Mouse (Mus musculus) forebrain, embryonic 14.5 days (tissue): ENCODE data around the gene Cux1. TPM values are rescaled to one million over a fixed set of nuclear protein-coding genes. Genes with fewer than 3 reads are reported as not detected.
"Not testable (repeated sequence)": the region's sequence is repeated elsewhere in the genome, so short reads cannot be mapped to it uniquely, and the experiment has no call there.

Experiments used
- ATAC-seq: fragments of 200-750 bp; cut with Nextera tagmentation; 2 replicates; pipeline ENCODE4 v1.8.0; 2017; ENCODE audit warnings: mild to moderate bottlenecking, moderate library complexity
- DNase-seq: peaks from one replicate; pipeline ENCODE4 v3.0.0-alpha.2; 2015; ENCODE audit warnings: low spot score
- H3K27ac ChIP-seq: fragments of 300-500 bp; sonication (generic); 2 replicates; pipeline ENCODE4 v1.5.1; 2014; ENCODE audit warnings: low read depth, mild to moderate bottlenecking, control low read depth, low read length, moderate library complexity
- H3K27me3 ChIP-seq: fragments of 300-500 bp; sonication (generic); replicated peaks from 2 replicates; pipeline ENCODE4 v1.6.1; 2014; ENCODE audit warnings: low read length, control low read depth, mixed read lengths; ENCODE audit not compliant: control insufficient read depth, insufficient read depth
- H3K36me3 ChIP-seq: fragments of 300-500 bp; sonication (generic); 2 replicates; pipeline ENCODE4 v1.6.1; 2014; ENCODE audit warnings: low read length, control low read depth; ENCODE audit not compliant: control insufficient read depth, insufficient read depth
- H3K4me1 ChIP-seq: fragments of 300-500 bp; sonication (generic); 2 replicates; pipeline ENCODE4 v1.6.1; 2014; ENCODE audit warnings: antibody characterized with exemption, low read length, control low read depth; ENCODE audit not compliant: control insufficient read depth, insufficient read depth
- H3K4me2 ChIP-seq: fragments of 300-500 bp; sonication (generic); 2 replicates; pipeline ENCODE4 v1.6.1; 2014; ENCODE audit warnings: mild to moderate bottlenecking, control low read depth, low read length
- H3K4me3 ChIP-seq: fragments of 300-500 bp; sonication (generic); 2 replicates; pipeline ENCODE4 v1.5.1; 2014; ENCODE audit warnings: low read depth, low read length, control low read depth
- H3K9ac ChIP-seq: fragments of 300-500 bp; sonication (generic); 2 replicates; pipeline ENCODE4 v1.6.1; 2014; ENCODE audit warnings: mild to moderate bottlenecking, low read length, control low read depth, moderate library complexity
- H3K9me3 ChIP-seq: fragments of 300-500 bp; sonication (generic); replicated peaks from 2 replicates; pipeline ENCODE4 v1.6.1; 2016; ENCODE audit warnings: low read length, control low read depth, mixed read lengths; ENCODE audit not compliant: control insufficient read depth
- WGBS: fragments of 180-500 bp; shearing (Covaris S2); extraction: QIAGEN DNeasy Blood & Tissue Kit; methylation state at CpG from one replicate; pipeline ENCODE4 v1.1.7; 2014; 5-methylcytosine and 5-hydroxymethylcytosine counted together
- polyA plus RNA-seq: library from polyadenylated mRNA; unstranded; fragments of >200 nt; fragmentation: Nextera tagmentation; extraction: Ambion mirVana; gene quantifications from 2 replicates; pipeline ENCODE4 v1.2.1, GENCODE M21; 2014

Cux1 gene
- polyA plus RNA-seq, 1 experiment from 2014 or later: 89.6 TPM

DNA sequence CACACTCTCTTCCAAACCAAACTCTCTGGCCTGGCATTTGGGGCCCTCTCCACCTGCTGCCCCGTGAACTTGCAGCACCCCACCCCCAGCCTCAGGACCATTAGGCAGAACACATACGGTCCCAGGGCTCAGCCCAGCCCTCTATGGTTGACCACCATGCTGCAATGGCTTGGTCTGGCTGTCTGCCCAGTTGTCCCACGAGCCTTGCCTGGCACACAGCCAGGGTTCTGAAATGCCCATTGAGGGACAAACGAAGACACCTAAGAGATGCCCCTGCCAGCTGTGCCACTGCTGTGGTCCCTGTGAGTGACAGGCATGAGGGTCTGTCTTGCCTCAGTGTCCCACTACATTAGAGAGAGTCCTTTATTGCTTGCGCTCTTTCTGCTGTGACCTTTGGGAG, 351.3 kb downstream of the Cux1 start:
- ATAC-seq (no peak), DNase-seq (peak; percentile 27)
- Histone ChIP-seq H3K4me2 (no peak overlapping the region), H3K27ac (no peak overlapping the region), H3K36me3 (peaks cover 27% of the 10 kb centered on the region), H3K4me1 (no peaks in the 10 kb centered on the region), H3K9ac (no peak overlapping the region), H3K27me3 (no peaks in the 10 kb centered on the region), H3K4me3 (no peak overlapping the region), H3K9me3 (no peaks in the 10 kb centered on the region)
- WGBS: 48% methylated on average over 5 of the region's 5 CpGs

GRCm38 (mm10) chr5:136215211-136215610, 352.1 kb downstream of the Cux1 start:
- H3K4me2 ChIP-seq: no peak overlapping the region
- DNase-seq (no peak), ATAC-seq (no peak)
- no peaks in the 10 kb centered on the region for H3K27me3 ChIP-seq
- 89% methylated on average over 3 of the region's 3 CpGs for WGBS
- H3K4me3 ChIP-seq: no peak overlapping the region
- H3K27ac ChIP-seq: no peak overlapping the region
- peaks cover 22% of the 10 kb centered on the region for H3K36me3 ChIP-seq
- no peaks in the 10 kb centered on the region for H3K4me1 ChIP-seq
- no peak overlapping the region for H3K9ac ChIP-seq
- H3K9me3 ChIP-seq: no peaks in the 10 kb centered on the region

GRCm38 (mm10) chr5:136213716-136214115, 353.6 kb downstream of the Cux1 start:
- 82% methylated on average over 5 of the region's 5 CpGs for WGBS
- Histone ChIP-seq H3K27me3 (no peaks in the 10 kb centered on the region), H3K9me3 (no peaks in the 10 kb centered on the region), H3K36me3 (peaks cover 8% of the 10 kb centered on the region), H3K4me3 (no peak overlapping the region), H3K27ac (no peak overlapping the region), H3K4me2 (no peak overlapping the region), H3K9ac (no peak overlapping the region), H3K4me1 (no peaks in the 10 kb centered on the region)
- DNase-seq (no peak), ATAC-seq (no peak)

DNA sequence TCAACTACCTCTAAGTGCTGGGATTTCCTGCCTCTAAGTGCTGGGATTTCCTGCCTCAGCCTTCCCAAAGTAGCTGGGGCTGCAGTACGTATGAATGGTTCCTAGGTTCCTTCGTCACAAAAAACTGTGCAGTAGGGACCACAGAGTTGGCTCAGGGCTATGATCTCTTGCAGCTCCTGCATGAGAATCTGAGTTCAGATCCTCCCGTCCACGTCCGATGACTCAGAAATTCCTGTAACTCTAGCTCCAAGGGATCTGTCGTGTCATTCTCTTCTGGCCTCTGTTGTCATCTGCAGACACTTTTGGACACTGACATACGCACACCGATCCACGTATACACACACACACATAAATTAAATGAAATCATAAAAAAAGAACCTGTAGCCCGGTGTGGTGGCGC, 354.6 kb downstream of the Cux1 start:
- no peaks in the 10 kb centered on the region for H3K36me3 ChIP-seq
- no peaks in the 10 kb centered on the region for H3K27me3 ChIP-seq
- H3K9ac ChIP-seq: no peak overlapping the region
- no peaks in the 10 kb centered on the region for H3K4me1 ChIP-seq
- H3K4me3 ChIP-seq: no peak overlapping the region
- DNase-seq (no peak), ATAC-seq (no peak)
- 95% methylated on average over 11 of the region's 11 CpGs for WGBS
- H3K4me2 ChIP-seq: no peak overlapping the region
- no peaks in the 10 kb centered on the region for H3K9me3 ChIP-seq
- H3K27ac ChIP-seq: no peak overlapping the region

GRCm38 (mm10) chr5:136211341-136212102, 355.8 kb downstream of the Cux1 start:
- DNase-seq, H3K9ac ChIP-seq, H3K27me3 ChIP-seq, H3K4me1 ChIP-seq, H3K4me3 ChIP-seq, H3K27ac ChIP-seq, ATAC-seq, H3K4me2 ChIP-seq, H3K9me3 ChIP-seq, H3K36me3 ChIP-seq: not testable (repeated sequence)
- WGBS: 93% methylated on average over 14 of the region's 14 CpGs

GRCm38 (mm10) chr5:136210549-136210948, 356.7 kb downstream of the Cux1 start:
- no peak overlapping the region for H3K27ac ChIP-seq
- DNase-seq (no peak), ATAC-seq (no peak)
- H3K27me3 ChIP-seq: no peaks in the 10 kb centered on the region
- 75% methylated on average over 5 of the region's 5 CpGs for WGBS
- no peaks in the 10 kb centered on the region for H3K36me3 ChIP-seq
- no peaks in the 10 kb centered on the region for H3K9me3 ChIP-seq
- H3K4me1 ChIP-seq: no peaks in the 10 kb centered on the region
- H3K9ac ChIP-seq: no peak overlapping the region
- no peak overlapping the region for H3K4me3 ChIP-seq
- H3K4me2 ChIP-seq: no peak overlapping the region

GRCm38 (mm10) chr5:136201832-136202231, 365.5 kb downstream of the Cux1 start:
- Histone ChIP-seq H3K27ac (no peak overlapping the region), H3K4me2 (no peak overlapping the region), H3K36me3 (peaks cover 3% of the 10 kb centered on the region), H3K9me3 (no peaks in the 10 kb centered on the region), H3K4me3 (no peak overlapping the region), H3K27me3 (no peaks in the 10 kb centered on the region), H3K4me1 (peaks cover 6% of the 10 kb centered on the region), H3K9ac (no peak overlapping the region)
- 21% methylated on average over 7 of the region's 7 CpGs for WGBS
- peak; percentile 67 for ATAC-seq
- peak; percentile 92 for DNase-seq

GRCm38 (mm10) chr5:136199526-136199925, 367.8 kb downstream of the Cux1 start:
- peak; percentile 25 for DNase-seq
- ATAC-seq: no peak
- H3K4me3 ChIP-seq: peak overlapping the region; percentile 96
- 23% methylated on average over 11 of the region's 11 CpGs for WGBS
- H3K36me3 ChIP-seq: peaks cover 26% of the 10 kb centered on the region
- no peaks in the 10 kb centered on the region for H3K27me3 ChIP-seq
- no peaks in the 10 kb centered on the region for H3K9me3 ChIP-seq
- H3K4me2 ChIP-seq: peak overlapping the region; percentile 58
- H3K9ac ChIP-seq: peak overlapping the region; percentile 84
- no peak overlapping the region for H3K27ac ChIP-seq
- peaks cover 6% of the 10 kb centered on the region for H3K4me1 ChIP-seq
